Mouse (Mus musculus) gastrocnemius, adult 8-10 months (tissue): ENCODE results near the gene Polr1b. TPM values are rescaled to one million over a fixed set of nuclear protein-coding genes. Genes with fewer than 3 reads are reported as not detected.

Experiments used
- DNase-seq, 2 experiments: peaks; one replicate each; pipeline ENCODE4 v3.0.0; 2022; ENCODE audit warnings: low spot score in 2 of 2
- total RNA-seq, 4 experiments: library from RNA; stranded (reverse); gene quantifications; 2 replicates each; pipeline ENCODE4 v1.2.4; 2022

Polr1b gene
- total RNA-seq, 4 experiments from 2014 or later, result 10.9 to 13.7 (median 11.3) TPM

- DNase-seq, result no peak
Observed at GRCm38 (mm10) chr2:129116368-129116739, 15.6 kb downstream of the Polr1b start.

- DNase-seq, result no peak
Observed at GRCm38 (mm10) chr2:129118061-129118460, 17.3 kb downstream of the Polr1b start.

- DNase-seq, result no peak
Observed at GRCm38 (mm10) chr2:129121986-129122385, 21.2 kb downstream of the Polr1b start.

GRCm38 (mm10) chr2:129129412-129129929, 28.7 kb downstream of the Polr1b start, which contains the start of gene Chchd5:
Chchd5 (plus strand) TSS chr2:129129700.
- DNase-seq, result peak; percentile 86 to 93

GRCm38 (mm10) chr2:129129987-129130545, 29.3 kb downstream of the Polr1b start:
- no peak for DNase-seq

GRCm38 (mm10) chr2:129130776-129131175, 30.0 kb downstream of the Polr1b start:
- no peak for DNase-seq

- DNase-seq, result no peak
Observed at GRCm38 (mm10) chr2:129132231-129132630, 31.4 kb downstream of the Polr1b start.

- no peak for DNase-seq
Observed at GRCm38 (mm10) chr2:129133006-129133805, 32.4 kb downstream of the Polr1b start.

GRCm38 (mm10) chr2:129139906-129140305, 39.1 kb downstream of the Polr1b start:
- no peak for DNase-seq

- DNase-seq, result no peak
Observed at GRCm38 (mm10) chr2:129148836-129149235, 48.0 kb downstream of the Polr1b start.

- DNase-seq, result no peak
Observed at GRCm38 (mm10) chr2:129150386-129150785, 49.6 kb downstream of the Polr1b start.

GRCm38 (mm10) chr2:129151111-129151510, 50.3 kb downstream of the Polr1b start:
- DNase-seq, result no peak

- DNase-seq, result no peak
Observed at GRCm38 (mm10) chr2:129152751-129153150, 52.0 kb downstream of the Polr1b start.

GRCm38 (mm10) chr2:129164815-129165214, 64.0 kb downstream of the Polr1b start:
- no peak for DNase-seq

- no peak for DNase-seq
Observed at GRCm38 (mm10) chr2:129166466-129167463, 66.0 kb downstream of the Polr1b start.

GRCm38 (mm10) chr2:129173386-129173785, 72.6 kb downstream of the Polr1b start:
- DNase-seq, result no peak

GRCm38 (mm10) chr2:129174474-129174873, 73.7 kb downstream of the Polr1b start:
- DNase-seq, result peak; percentile 16 to 27

GRCm38 (mm10) chr2:129175636-129176035, 74.8 kb downstream of the Polr1b start:
- no peak for DNase-seq
